Mouse (Mus musculus): ENCODE results near the gene Tusc2. TPM values are rescaled to one million over a fixed set of nuclear protein-coding genes. Genes with fewer than 3 reads are reported as not detected.

Tusc2 gene
- polyA plus RNA-seq, 1 experiment, result 143 TPM

GRCm38 (mm10) chr9:107612191-107612944 is 49.3 kb downstream of the Tusc2 start:
- peak; percentile 62 for TF ChIP-seq CTCF (IDR thresholded peaks at IDR 0.05; ENCODE audit: extremely low read depth, insufficient read depth, low read length)
- peak; percentile 85; the same call in 1 of the 2 replicates for TF ChIP-seq POLR2A (IDR thresholded peaks at IDR 0.05; ENCODE audit: extremely low read depth, insufficient read depth, low read length)
- H3K4me1 ChIP-seq (ENCODE audit: control insufficient read depth, insufficient read depth, low read length), result 0 out of 2 replicates have a peak, but pooled peaks cover 5% of the 10 kb centered on the region
- peak overlapping the region; percentile 97 for H3K27ac ChIP-seq (ENCODE audit: insufficient read depth, low read length)
- H3K4me3 ChIP-seq (ENCODE audit: insufficient read depth, low read length), result peak overlapping the region; percentile 11; the same call in 1 of the 2 replicates

GRCm38 (mm10) chr9:107612945-107613569 is 50.0 kb downstream of the Tusc2 start:
- Histone ChIP-seq H3K27ac (ENCODE audit: insufficient read depth, low read length) (peak overlapping the region; percentile 30), H3K4me1 (ENCODE audit: control insufficient read depth, insufficient read depth, low read length) (0 out of 2 replicates have a peak, but pooled peaks cover 5% of the 10 kb centered on the region), H3K4me3 (ENCODE audit: insufficient read depth, low read length) (0 out of 2 replicates have a peak overlapping the region, but pooled peaks have one; percentile 0)
- no peak; the same call in 1 of the 2 replicates for TF ChIP-seq CTCF (IDR thresholded peaks at IDR 0.05; ENCODE audit: extremely low read depth, insufficient read depth, low read length)
- no peak for TF ChIP-seq POLR2A (IDR thresholded peaks at IDR 0.05; ENCODE audit: extremely low read depth, insufficient read depth, low read length)

- Histone ChIP-seq H3K27ac (ENCODE audit: insufficient read depth, low read length) (no peak overlapping the region), H3K4me3 (ENCODE audit: insufficient read depth, low read length) (no peak overlapping the region), H3K4me1 (ENCODE audit: control insufficient read depth, insufficient read depth, low read length) (0 out of 2 replicates have a peak, but pooled peaks cover 5% of the 10 kb centered on the region)
- TF ChIP-seq CTCF (IDR thresholded peaks at IDR 0.05; ENCODE audit: extremely low read depth, insufficient read depth, low read length), result no peak
- no peak for TF ChIP-seq POLR2A (IDR thresholded peaks at IDR 0.05; ENCODE audit: extremely low read depth, insufficient read depth, low read length)
These were observed 52.0 kb downstream of the Tusc2 start for GRCm38 (mm10) chr9:107615035-107615434.

Other genes with a start within 250 kb of the Tusc2 start
- gene Hemk1, start 224.9 kb upstream of the Tusc2 start, polyA plus RNA-seq (2012; rRNA removed), result 33.0 and 33.7 TPM in 2 replicates
- gene 6430571L13Rik, start 222.7 kb upstream of the Tusc2 start, polyA plus RNA-seq (2012; rRNA removed), result 5.1 and 5.2 TPM in 2 replicates
- gene Cacna2d2, start 163.6 kb upstream of the Tusc2 start, polyA plus RNA-seq (2012; rRNA removed), result 29.2 and 32.9 TPM in 2 replicates
- gene Tmem115, start 29.3 kb upstream of the Tusc2 start, polyA plus RNA-seq (2012; rRNA removed), result 35.4 and 36.5 TPM in 2 replicates
- gene Cyb561d2, start 21.1 kb upstream of the Tusc2 start, polyA plus RNA-seq (2012; rRNA removed), result 29.5 and 31.3 TPM in 2 replicates
- gene Nprl2, start 21.0 kb upstream of the Tusc2 start, polyA plus RNA-seq (2012; rRNA removed), result 66.7 and 67.2 TPM in 2 replicates
- 6.0 and 6.7 TPM in 2 replicates for gene Zmynd10, start 16.0 kb upstream of the Tusc2 start, polyA plus RNA-seq (2012; rRNA removed)
- 24.4 and 24.5 TPM in 2 replicates for gene Rassf1, start 11.7 kb upstream of the Tusc2 start, polyA plus RNA-seq (2012; rRNA removed)
- gene Hyal2, start 4.7 kb downstream of the Tusc2 start, polyA plus RNA-seq (2012; rRNA removed), result 9.7 and 10.3 TPM in 2 replicates
- 5.0 and 5.7 TPM in 2 replicates for gene Hyal1, start 13.7 kb downstream of the Tusc2 start, polyA plus RNA-seq (2012; rRNA removed)
- gene Naa80, start 15.6 kb downstream of the Tusc2 start, polyA plus RNA-seq (2012; rRNA removed), result 13.8 and 13.9 TPM in 2 replicates
- 0.44 and 0.48 TPM in 2 replicates for gene Hyal3, start 17.6 kb downstream of the Tusc2 start, polyA plus RNA-seq (2012; rRNA removed)
- gene Ifrd2, start 24.4 kb downstream of the Tusc2 start, polyA plus RNA-seq (2012; rRNA removed), result 16.3 and 18.6 TPM in 2 replicates
- 2.4 and 4.3 TPM in 2 replicates for gene Sema3b, start 46.0 kb downstream of the Tusc2 start, polyA plus RNA-seq (2012; rRNA removed)
- gene Gnai2, start 72.1 kb downstream of the Tusc2 start, polyA plus RNA-seq (2012; rRNA removed), result 283 and 286 TPM in 2 replicates
- 134 and 156 TPM in 2 replicates for gene Slc38a3, start 106.3 kb downstream of the Tusc2 start, polyA plus RNA-seq (2012; rRNA removed)
- gene Gnat1, start 116.5 kb downstream of the Tusc2 start, polyA plus RNA-seq (2012; rRNA removed), result 0.40 and 0.42 TPM in 2 replicates
- 29.1 and 30.1 TPM in 2 replicates for gene Sema3f, start 147.2 kb downstream of the Tusc2 start, polyA plus RNA-seq (2012; rRNA removed)
- 138 and 156 TPM in 2 replicates for gene Rbm5, start 207.7 kb downstream of the Tusc2 start, polyA plus RNA-seq (2012; rRNA removed)